Mouse (Mus musculus) embryonic fibroblast, embryonic 13.5 days (primary cell): Measurements from ENCODE around the gene Slc35e2. TPM values are rescaled to one million over a fixed set of nuclear protein-coding genes. Genes with fewer than 3 reads are reported as not detected.

ENCODE experiments used
- H3K27ac ChIP-seq: 2 replicates; pipeline ENCODE4 v1.5.1; 2012; ENCODE audit warnings: low read length, control low read depth, inconsistent platforms; ENCODE audit not compliant: insufficient read depth
- H3K4me1 ChIP-seq: 2 replicates; pipeline ENCODE4 v1.6.1; 2011; ENCODE audit warnings: low read length; ENCODE audit not compliant: control insufficient read depth, insufficient read depth
- H3K4me3 ChIP-seq: 2 replicates; pipeline ENCODE4 v1.5.1; 2011; ENCODE audit warnings: mild to moderate bottlenecking, control low read depth, low read length; ENCODE audit not compliant: insufficient read depth
- CTCF ChIP-seq: IDR thresholded peaks from 2 replicates; pipeline ENCODE4 v1.5.1; 2011; ENCODE audit warnings: mild to moderate bottlenecking, control low read depth, low read length, moderate library complexity, borderline replicate concordance; ENCODE audit not compliant: insufficient read depth
- POLR2A ChIP-seq: IDR thresholded peaks from 2 replicates; pipeline ENCODE4 v1.6.1; 2011; ENCODE audit warnings: low read depth, mild to moderate bottlenecking, control low read depth, low read length, moderate library complexity
- polyA plus RNA-seq: library from polyadenylated mRNA; stranded (reverse); fragments of >200 nt; gene quantifications from 2 replicates; pipeline ENCODE4 v1.2.4, GENCODE M21; 2011; ENCODE audit warnings: low read depth; ENCODE audit not compliant: missing spikeins, insufficient read length

The Slc35e2 gene
- polyA plus RNA-seq, 1 experiment, result 13.5 TPM

- Histone ChIP-seq H3K4me3 (0 out of 2 replicates have a peak overlapping the region, but pooled peaks have one; percentile 33), H3K4me1 (no peaks in the 10 kb centered on the region; the same call in none of the 2 replicates), H3K27ac (peak overlapping the region; percentile 72)
- TF ChIP-seq CTCF, result no peak
- TF ChIP-seq POLR2A, result 0 out of 2 replicates have a peak, but pooled peaks have one; percentile 45
Measured at GRCm38 (mm10) chr4:155651553-155652269, 50.5 kb downstream of the Slc35e2 start.

DNA sequence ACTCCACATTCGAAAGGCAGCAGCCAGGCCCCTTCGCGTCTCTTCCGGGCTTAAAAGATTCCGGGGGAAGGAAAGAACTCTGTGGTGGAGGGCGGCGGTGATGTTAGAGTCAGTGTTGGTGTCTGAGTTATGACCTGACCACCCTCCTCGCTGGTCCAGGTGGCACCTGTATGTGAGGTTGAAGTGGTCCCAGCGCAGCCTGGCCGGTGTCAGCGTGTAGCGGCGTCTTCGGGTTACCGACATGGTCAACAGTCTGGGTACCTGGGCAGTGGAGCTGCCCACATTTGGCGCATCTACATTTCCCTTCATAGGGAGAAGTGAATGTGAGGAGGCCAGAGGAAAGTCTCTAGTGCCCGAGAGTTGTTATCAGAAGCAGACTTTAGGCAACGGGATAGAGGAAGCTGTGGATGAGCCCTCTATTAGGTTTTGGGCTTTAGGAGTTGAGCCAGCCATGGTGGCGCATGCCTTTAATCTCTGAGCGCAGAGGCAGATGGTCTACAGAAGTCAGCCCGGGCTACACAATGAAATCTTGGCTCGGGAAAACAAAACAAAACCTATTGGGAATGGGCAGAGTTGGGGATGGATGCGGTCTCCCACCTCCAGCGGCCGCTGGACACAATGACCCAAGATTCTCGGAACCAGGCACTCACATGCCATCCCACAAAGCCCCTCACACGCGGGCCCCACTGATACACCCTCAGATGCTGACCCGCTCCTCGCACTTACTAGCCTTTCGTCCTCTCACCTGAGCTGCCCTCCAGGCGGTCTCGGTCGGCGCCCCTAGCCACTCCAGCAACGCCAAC lies 51.3 kb downstream of the Slc35e2 start:
- peak overlapping the region; percentile 72 for H3K27ac ChIP-seq
- H3K4me3 ChIP-seq, result peak overlapping the region; percentile 33
- H3K4me1 ChIP-seq, result no peaks in the 10 kb centered on the region; the same call in none of the 2 replicates
- TF ChIP-seq CTCF (no peak), POLR2A (no peak)

- Histone ChIP-seq H3K27ac (peak within 1 kb of the TSS; percentile 72), H3K4me3 (peak within 1 kb of the TSS; percentile 33), H3K4me1 (no peaks in the 10 kb centered on the region; the same call in none of the 2 replicates)
- TF ChIP-seq POLR2A (peak; percentile 68), CTCF (no peak)
Measured at GRCm38 (mm10) chr4:155653086-155653450, 51.9 kb downstream of the Slc35e2 start, which contains the start of gene Mmp23. Mmp23 (minus strand) TSS chr4:155653384.

DNA sequence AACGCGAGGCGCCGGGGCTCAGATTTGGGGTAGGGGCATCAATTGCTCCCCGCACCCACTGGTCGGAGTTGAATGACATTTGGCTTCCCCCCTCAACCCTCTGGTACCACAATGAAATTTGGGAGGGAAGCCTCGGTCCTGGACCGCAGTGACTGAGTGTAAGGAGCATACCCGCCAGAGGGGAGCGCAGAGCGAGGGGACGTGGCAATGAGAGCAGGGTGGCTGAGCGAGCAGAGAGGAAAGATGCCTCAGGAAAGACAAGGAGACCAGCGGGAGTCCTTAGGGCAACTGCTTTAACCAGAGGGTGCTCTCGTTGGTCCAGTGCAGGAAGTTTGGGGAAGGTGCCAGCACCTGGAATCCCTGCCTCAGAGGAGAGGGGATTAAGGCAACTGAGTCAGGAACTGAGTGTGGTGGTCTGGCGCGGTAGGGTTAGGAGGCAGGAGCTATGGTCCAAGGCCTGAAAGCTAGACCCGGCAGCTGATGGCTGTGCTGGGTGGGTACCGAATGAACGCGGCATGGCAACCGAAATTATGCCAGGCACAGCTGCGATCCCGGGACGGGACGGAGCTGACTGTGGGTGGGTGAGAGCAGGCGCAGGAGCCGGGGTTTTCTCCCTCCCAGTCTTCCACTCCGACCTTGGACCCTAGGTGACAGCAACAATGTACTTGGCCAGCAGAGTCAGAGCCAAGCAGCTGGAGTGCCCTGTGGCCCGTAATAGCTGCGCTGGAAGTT lies 52.4 kb downstream of the Slc35e2 start:
- Histone ChIP-seq H3K4me1 (no peaks in the 10 kb centered on the region; the same call in none of the 2 replicates), H3K4me3 (peak overlapping the region; percentile 33; the same call in 1 of the 2 replicates), H3K27ac (peak overlapping the region; percentile 72)
- TF ChIP-seq POLR2A, result peak; percentile 46
- peak; percentile 52; the same call in 1 of the 2 replicates for TF ChIP-seq CTCF

DNA sequence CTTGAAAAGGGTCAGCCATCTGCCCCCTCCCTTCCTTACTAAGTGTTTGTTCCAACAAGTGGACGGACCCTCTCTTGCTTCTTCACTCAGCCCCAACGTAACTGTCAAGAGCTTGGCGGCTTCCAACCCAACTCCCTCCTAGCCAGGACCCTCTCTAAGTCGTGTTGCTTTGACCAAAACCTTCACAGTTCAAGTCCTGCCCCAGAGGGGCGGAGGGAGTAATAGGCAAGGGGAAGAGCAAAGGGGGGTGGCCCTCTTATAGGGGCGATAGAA lies 52.9 kb downstream of the Slc35e2 start:
- H3K4me3 ChIP-seq, result no peak overlapping the region
- H3K4me1 ChIP-seq, result no peaks in the 10 kb centered on the region; the same call in none of the 2 replicates
- peak overlapping the region; percentile 72 for H3K27ac ChIP-seq
- no peak for TF ChIP-seq CTCF
- no peak for TF ChIP-seq POLR2A

- H3K27ac ChIP-seq, result no peak overlapping the region
Measured at GRCm38 (mm10) chr4:155654456-155655298, 53.5 kb downstream of the Slc35e2 start.

DNA sequence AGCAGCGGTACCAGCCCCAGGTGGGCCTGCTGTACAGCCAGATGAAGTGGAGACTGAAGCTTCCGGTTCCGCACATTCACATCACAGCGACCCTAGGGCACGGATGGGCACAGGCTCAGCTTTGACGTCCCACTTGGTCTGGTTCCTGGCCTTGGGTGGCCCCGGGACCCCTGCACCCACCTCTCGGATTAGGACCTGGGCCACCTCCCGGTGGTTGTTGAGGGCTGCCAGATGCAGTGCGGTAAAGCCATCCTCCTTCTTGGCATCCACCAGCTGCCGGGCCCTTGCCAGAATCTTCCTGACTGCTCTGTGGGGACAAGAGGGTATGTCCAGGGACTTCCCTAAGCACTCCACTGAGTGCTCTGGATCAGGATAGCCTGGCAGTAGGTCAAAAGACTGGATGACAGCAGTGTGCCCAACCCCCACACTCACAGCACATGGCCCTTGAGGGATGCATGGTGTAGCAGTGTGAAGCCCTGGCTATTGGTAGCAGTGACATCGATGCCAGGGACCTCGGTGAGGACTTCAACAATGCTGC lies 55.1 kb downstream of the Slc35e2 start:
- Histone ChIP-seq H3K4me3 (no peak overlapping the region), H3K27ac (no peak overlapping the region), H3K4me1 (no peaks in the 10 kb centered on the region; the same call in none of the 2 replicates)
- TF ChIP-seq POLR2A, result no peak
- TF ChIP-seq CTCF, result no peak

More at GRCm38 (mm10) chr4:155654456-155655298, 53.5 kb downstream of the Slc35e2 start:
- H3K4me3 ChIP-seq, result peak overlapping the region; percentile 25
- no peaks in the 10 kb centered on the region; the same call in none of the 2 replicates for H3K4me1 ChIP-seq
- TF ChIP-seq CTCF, result no peak
- TF ChIP-seq POLR2A, result no peak; the same call in 1 of the 2 replicates

DNA sequence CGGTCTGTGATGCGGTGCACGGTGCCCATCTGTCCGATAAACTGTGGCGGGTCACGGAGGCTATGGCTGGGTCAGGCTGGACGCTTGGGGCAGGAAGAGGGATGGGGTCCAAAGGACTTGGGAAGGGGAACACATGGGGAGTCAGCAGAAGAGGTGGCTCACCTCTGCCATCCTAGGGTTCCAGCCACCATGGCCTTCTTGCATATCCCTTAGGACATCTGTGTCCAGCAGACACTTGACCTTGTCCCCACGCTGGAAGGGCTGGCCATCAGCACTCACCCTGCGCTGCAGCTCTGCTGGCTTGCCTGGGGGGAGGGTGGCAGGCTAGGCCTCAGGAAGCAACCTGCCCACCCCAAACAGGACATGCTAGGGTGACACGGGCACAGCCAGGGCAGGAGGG lies 57.7 kb downstream of the Slc35e2 start:
- TF ChIP-seq POLR2A, result no peak
- TF ChIP-seq CTCF, result no peak
- no peak overlapping the region for H3K4me3 ChIP-seq
- no peaks in the 10 kb centered on the region for H3K4me1 ChIP-seq
- no peak overlapping the region for H3K27ac ChIP-seq

DNA sequence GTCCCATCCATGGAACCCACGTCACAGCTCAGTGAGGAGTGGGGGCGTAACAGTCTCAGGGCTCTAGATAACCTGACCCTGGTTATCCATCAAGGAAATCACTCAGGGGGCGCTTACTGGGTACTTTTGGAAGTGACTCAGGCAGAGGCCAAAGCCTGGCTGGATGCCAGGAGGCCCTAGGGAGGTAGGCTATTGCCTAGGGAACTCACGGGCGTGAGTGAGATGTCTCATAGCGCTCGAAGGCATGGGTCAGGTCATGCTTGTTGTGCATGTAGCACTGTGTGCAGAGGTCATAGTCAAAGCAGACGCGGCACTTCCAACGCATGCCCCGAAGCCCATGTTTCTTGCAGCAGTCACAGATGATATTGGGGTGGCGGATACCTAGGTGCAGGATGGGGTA lies 59.4 kb downstream of the Slc35e2 start:
- TF ChIP-seq POLR2A, result peak; percentile 21; the same call in 1 of the 2 replicates
- TF ChIP-seq CTCF, result no peak
- Histone ChIP-seq H3K4me3 (no peak overlapping the region), H3K27ac (no peak overlapping the region), H3K4me1 (no peaks in the 10 kb centered on the region)
